Mouse (Mus musculus): ENCODE measurements around the gene Nup98.

GRCm38 (mm10) chr7:102120326-102120725 is 89.7 kb downstream of the Nup98 start:
- no peak for TF ChIP-seq CTCF (IDR thresholded peaks at IDR 0.05 in 2 of 3, conservative IDR thresholded peaks at IDR 0.05 in 1 of 3; ENCODE audit: control insufficient read depth in 1 of 3, insufficient read depth in 1 of 3, low read depth in 2 of 3, low read length in 3 of 3, poor library complexity in 1 of 3, severe bottlenecking in 1 of 3)
- TF ChIP-seq POLR2A (IDR thresholded peaks at IDR 0.05; ENCODE audit: control insufficient read depth in 1 of 2, insufficient read depth in 1 of 2, low read depth in 1 of 2, low read length in 2 of 2, poor library complexity in 1 of 2), result no peak
- TF ChIP-seq MXI1 (IDR thresholded peaks at IDR 0.05; ENCODE audit: low read depth, low read length), result no peak
- no peak for TF ChIP-seq ZKSCAN1 (IDR thresholded peaks at IDR 0.05; ENCODE audit: low read depth, low read length)
- no peak for TF ChIP-seq POLR2AphosphoS5 (IDR thresholded peaks at IDR 0.05; ENCODE audit: borderline replicate concordance, low read depth, low read length)
- no peak for TF ChIP-seq EP300 (IDR thresholded peaks at IDR 0.05; ENCODE audit: low read depth in 1 of 2, low read length in 2 of 2)

Data from MEL (cell line).